Mouse (Mus musculus) layer of hippocampus, adult 9-11 months (tissue): ENCODE measurements around the gene Pax8.

Experiments used
- DNase-seq: peaks from one replicate; pipeline ENCODE4 v3.0.0; 2022

Gene Pax8

DNA sequence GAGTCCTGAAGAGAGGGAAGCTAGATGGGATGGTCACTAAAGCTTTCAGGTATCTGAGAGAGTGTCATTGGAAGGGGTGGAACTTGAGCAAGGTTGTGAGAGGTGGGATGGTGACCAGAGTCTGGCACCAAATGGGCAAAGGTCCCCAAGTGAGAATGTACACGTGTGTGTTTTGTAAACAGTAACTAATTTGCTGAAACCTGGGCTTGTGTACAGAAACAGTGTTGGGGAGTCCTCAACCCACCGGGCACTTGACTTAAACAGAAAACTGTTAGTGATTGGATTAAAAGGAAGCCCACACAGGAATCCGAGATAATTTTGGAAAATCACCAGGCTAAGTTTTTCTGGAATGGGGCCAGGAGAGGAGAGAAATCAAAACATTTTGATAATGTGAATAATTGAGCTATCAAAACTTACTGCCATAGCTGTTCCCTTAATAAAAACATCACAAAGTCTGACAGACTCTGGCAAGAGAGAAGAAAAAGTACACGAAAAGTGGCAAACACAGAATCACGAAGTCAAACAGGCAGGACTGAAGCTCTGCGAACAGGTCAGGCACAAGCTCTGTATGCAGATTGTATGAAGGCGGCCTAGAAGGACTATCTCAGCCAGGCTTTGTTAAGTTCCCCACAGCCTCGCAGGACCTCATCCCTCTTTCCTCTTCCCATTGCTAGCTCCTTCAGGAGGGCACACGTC is 15.1 kb downstream of the Pax8 start:
- DNase-seq, result no peak

DNA sequence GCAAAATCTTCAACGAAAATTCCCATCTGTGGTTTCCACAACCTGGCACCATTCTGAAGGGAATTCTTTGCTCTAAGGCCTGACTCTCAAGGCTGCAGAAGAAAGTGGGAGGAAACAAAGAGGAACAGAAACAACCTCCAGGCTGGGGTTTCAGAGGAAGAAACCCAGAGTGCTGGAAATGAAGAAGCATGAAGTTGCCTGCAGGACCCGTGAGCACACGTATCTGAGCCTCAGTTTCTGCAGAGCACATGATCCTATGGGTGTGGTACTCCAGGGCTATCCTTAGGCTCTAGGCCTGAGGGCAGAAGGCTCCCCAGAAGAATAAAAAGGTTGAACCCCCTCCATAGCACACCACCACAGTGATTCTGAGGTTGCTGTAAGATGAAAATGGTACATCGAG is 18.6 kb downstream of the Pax8 start:
- DNase-seq, result no peak

DNA sequence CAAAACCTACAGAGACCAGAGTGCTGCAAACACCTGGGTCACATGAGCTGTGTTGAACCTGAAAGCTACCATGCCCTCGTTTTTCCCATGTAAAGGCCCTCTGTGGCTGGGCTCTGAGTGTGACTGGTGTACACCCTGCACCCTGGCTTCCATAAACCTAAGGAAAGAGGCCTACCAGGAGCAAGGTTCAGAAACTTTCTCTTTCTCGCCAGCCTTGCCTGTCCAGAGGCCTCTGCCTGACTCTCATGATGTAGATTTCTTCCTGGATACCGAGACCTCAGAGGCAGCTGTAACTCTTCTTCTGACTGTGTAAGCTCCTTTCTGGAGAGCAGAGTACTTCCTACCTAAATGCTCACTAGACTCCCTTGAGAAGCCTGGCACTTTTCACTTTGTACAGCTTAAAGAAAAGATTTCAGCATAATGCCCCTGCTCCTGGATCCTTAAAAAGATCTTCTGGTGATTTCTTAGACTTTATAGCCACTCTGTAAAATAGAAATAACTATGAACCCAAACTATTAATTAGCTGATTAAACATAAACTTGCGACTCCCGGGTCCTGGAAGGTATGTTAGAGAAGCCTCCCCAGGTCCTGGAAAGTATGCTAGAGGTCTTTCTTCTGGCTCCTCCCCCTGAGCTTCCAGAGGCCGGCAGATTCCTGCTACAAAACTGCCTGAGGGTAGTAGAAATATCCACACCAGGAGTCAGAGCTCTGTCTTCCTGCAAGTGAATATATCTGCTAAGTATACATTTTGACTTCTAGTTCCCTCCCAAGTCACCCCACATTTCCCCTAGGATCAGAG is 20.1 kb downstream of the Pax8 start:
- DNase-seq, result no peak

DNA sequence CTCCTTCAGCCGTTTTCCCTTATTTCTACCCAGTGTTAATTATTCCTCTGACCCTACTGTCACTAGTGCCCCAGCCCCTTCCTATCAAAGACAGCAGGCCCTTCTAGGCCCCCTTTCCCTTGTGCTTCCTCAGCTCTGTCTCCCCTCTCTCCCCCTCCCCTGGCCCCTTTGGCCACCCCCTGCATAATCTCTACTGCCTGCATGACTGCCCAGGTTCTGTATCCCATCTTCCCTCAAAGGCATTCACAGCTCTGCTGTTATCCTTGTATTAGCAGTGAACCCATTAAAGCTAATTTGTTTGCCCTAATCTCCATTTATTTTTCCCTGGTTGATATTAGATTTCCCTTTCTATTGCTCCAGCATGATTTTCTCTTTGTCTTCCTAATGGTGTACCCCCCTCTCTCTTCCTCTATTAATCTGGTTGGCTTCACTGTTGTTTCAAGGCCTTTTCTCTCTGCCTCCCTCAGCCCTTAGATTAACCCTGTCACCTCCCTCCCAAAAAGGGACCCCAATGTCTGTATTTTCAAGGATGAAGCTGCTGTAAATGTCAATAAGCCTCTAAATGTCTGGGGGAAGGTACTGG is 20.9 kb downstream of the Pax8 start:
- no peak for DNase-seq

DNA sequence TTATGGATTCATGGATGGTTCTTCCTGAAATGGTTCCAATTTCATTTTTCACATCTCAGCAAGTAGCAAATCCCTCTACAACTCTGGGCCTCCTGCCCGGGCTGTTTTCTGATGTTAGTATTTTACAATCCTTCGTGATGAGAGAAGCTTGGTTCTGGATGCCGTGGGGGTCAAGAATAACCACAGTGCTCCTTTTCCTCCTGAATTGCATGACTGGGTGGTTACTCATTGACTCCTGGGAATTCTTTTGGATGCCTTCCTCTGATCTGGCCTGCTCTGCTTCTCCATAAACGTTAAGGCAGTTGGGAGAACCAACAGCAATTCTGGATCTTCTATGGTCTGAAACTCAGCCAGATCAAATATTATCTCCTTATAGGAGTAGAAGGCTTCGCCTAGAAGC is 22.2 kb downstream of the Pax8 start:
- DNase-seq, result no peak

DNA sequence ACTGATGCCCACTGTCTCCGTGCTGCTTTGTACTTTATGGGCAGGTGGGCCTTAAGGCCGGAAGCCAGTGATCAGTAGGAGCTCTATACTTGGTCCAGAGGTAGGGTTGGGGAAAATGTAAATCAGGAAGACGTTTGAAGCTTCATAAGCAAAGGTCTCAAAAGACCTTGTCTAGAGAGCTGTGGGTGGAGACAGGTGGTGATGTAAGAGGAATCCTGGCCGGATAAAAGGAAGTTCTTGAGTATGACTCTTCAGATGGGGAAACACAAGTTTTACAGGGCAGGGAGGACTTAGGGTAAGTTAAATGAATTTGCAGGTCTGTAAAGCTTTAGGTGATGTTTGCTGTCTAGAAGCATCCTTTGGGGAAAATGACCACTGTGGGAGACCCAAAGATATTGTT is 26.3 kb downstream of the Pax8 start:
- DNase-seq, result no peak

DNA sequence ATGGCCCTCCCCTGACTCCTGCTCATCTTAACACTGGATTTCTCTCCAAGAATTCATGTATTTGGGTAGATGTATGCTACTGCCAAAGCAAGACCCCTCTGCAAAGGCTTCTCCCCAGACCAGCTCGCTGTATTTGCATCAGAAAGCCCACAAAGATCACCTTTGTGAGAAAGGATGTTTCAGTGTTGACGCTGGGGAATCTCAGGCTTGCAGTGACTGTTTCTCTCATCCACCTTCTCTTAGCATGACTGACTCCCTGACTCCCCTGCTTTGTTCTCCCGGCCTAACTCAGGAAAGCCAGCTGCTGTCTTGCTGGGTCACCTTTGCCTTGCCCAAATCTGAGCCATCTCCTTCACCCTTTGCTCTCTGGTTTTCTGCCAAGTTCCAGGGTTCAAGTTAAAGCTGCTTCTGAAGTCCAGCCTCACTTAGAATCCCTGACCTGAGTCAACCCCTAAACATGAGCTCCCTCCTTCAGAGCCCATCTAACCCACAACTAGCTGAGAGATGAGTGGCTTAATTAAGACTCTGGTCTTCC is 32.1 kb downstream of the Pax8 start:
- no peak for DNase-seq

DNA sequence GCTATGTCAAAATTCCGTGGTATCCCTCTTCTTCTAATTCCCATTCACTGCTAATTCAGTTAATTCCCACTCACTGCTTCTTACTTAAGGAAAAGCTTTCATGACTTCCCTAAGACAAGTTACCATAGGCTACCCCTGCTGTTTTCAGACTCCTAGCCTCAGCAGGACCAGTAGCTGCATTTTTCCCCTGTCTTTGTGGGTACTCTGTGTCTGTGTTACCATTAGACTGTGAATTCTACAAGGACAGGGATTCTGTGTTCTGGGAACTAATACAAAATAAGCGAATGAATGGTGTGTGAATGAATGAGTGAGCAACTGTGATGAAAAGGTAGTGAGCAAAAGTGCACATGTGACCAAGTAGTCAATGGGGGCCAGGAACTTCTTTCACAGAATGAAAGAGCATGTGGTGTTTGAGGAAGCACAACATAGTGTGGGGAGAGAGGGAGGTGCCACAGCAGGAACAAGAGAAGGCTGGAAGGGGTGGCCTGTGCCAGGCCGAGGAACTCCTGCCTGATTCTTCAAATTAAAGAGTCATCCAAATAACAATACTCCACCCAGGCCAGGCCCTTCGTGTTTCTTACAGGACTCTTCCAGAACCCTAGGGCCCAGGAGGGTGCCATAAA is 33.0 kb downstream of the Pax8 start:
- DNase-seq, result no peak

DNA sequence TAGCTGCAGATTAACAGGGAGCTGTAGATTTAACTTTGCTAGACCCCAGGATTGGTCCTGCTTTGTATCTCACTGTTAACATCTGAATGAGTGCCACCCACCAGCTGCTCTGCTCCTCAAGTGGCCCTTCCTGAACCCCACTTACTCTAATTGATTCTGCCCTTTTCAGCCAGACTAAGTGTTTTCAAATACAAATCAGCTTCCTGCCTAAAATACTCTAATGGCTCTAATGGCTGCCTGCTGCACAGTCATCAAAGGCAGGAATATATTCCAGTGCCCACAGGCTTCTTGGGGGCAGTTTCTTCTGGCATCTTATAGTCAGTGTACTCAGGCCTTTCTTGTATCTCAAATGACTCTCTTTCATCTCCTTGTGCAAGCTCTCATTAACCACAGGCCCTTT is 33.5 kb downstream of the Pax8 start:
- no peak for DNase-seq

DNA sequence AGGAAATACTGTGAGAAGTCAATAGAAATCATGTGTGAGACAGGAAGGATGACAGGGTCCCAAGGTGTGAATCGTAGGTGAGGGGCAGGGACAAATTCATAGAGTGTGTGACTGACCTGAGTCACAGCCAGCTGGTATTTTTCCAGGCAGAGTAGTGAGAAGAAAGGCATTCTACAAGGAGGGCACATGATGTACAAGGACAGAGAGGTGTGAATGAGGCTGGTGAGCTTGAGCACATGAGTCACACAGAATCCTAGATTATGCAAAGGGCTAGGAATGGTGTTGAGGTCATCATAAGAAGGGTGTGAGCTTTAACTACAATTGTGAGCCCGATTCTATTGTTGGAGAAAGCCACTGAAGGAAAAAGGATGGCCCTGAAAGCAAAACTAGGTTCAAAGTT is 35.3 kb downstream of the Pax8 start:
- no peak for DNase-seq

DNA sequence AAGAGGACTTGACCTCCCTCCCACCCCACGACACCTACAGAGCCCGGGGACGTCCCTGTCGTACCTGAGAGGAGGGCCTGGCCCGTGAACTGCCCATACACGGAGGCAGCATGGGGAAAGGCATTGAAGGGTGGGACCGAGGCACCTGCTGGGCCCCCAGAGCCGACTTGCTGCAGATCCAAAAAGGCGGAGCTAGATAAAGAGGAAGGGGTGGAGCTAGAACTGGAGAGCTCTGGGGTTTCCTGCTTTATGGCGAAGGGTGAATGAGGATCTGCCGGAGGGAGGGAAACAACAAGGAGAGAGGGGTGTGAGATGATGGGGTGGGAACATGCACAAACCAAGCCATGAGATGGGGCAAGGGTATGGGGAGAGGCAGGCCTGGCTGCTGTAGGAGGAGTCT is 39.7 kb downstream of the Pax8 start:
- no peak for DNase-seq

DNA sequence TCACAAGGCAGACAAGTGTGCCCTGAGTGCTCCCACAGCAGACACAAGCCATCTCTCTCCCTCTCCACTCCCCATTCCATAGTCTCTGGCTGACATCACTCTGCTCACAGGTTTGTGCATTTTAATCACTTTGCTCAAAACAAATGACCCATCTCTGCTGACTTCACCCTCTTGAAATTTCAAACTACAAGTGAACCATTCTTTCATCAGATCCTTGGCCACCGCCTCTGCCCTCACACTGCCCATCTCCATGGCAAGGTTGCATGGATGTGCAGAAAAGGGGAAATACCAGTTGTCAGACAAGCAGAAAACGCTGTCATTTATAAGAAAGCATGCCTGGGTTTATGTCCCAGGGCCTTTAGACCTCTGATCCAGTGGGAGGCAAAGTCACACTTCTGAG is 40.7 kb downstream of the Pax8 start:
- no peak for DNase-seq

DNA sequence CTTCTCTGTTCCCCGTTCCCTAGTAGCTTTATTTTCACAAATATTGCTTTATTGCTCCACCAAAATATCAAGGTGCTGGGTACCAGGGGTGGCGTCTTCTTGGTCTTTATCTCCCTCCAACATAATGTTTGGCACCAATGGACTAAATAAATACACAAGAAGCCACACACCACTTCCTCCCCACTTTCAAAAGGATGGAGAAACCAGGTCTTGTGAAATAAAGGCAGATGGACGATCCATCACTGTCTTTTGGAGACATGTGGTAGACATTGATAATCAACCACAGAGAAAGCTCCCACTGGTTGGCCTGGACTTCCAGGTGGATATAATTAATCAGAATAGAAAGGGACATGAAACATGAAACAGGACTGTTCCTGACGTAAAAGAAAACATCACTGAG is 45.6 kb downstream of the Pax8 start:
- no peak for DNase-seq

DNA sequence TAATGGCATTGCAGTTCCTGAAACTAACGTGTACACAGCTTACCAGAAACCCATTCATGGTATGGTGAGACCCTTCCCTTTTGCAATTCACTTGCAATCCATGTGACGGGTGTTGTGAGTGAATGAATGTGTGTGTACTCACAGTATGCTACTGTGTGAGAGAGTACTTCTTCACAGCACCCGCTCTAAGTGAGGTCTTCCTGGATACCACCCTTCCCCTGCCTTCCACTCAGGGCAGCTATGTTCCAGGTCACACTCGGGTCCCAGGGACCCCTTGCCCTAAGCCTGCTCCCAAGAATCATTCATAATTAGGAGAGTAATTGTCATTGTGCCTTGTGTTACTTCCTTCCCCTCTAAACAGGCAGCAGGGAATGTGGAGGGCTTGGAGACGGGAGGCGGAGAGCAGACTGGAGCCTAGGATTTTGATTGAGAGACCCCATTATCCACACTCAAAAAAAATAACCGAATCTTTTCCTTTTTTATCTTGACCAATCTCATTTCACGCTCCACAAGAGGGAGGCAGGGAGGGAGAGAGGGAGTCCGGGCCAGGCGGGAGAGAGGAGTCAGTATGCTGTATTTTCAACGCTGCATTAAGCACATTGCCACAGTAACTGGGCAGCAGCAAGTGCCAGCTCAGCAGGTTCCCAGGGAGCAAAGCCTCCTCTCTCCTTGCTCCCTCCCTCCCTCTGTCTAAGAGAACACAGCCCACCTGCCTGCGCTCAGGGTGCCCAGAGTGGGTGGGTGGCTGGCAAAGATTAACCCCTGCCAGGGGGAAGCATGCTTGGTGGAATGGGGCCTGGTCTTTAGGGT is 47.3 kb downstream of the Pax8 start:
- DNase-seq, result no peak

DNA sequence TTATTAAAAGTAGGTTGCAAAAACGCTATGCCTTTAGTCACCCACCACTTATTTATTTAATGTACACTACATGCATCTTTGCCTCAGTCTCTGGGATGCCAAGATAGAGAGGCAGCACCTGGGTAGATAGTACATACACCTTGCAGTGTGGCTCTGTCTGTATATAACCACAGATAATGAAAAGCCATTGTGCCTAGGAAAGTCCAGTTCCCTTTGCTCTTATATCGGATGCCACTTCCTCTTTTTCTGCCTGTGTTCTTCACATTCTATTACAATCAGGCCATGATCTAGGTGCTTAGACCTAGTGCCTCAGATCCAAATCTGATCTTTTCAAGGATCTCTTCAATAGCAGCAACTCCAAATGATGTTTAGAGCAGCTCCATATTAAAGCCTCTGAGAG is 49.8 kb downstream of the Pax8 start:
- no peak for DNase-seq

DNA sequence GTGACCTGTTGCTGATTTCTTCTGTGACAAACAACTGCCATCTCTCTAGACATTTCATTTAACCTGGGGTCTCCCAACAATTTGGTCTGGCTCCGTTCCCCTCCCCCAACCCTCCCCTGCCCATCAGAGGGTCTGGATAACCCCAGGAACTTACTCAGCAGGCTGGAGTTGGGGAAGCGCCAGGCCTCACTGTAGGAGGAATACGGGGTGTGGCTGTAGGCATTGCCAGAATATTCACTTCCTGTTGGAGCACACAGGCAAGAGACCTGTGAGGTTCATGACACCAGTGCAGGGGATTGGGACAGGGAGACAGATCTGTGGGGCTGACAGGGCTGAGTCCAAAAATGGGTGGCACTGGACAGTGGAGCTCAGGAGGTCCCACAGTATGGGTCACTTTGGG is 52.6 kb downstream of the Pax8 start:
- no peak for DNase-seq

DNA sequence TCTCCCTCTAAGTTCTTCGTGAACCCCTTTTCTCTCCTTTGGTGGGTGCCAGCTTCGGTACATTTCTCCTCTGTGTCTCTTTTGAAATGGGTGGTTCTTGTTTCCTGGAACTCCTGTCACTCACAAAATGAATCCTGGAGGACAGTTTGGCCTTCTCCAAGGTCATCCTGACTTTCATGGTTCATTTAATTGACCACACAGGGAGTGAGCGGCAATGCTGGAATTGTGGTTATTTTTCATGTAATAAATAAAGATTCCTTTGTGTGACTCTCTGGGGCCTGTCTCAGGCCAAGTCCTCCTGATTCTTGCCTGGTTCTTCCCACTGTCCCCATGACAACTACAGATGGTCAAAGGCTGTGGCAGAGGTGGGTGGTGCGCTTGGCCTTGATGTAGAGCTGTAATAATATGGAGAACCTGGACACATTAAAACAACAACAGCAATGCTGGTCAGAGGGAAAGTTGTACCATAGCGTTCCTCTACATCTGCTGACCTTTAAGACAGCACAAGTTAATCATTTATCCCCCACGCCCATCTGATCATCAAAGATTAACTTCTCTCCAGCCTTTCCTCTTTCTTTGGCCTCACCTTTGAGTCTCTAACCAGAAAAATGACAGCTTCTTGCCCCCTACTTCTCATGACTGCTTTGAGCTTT is 54.1 kb downstream of the Pax8 start:
- no peak for DNase-seq

DNA sequence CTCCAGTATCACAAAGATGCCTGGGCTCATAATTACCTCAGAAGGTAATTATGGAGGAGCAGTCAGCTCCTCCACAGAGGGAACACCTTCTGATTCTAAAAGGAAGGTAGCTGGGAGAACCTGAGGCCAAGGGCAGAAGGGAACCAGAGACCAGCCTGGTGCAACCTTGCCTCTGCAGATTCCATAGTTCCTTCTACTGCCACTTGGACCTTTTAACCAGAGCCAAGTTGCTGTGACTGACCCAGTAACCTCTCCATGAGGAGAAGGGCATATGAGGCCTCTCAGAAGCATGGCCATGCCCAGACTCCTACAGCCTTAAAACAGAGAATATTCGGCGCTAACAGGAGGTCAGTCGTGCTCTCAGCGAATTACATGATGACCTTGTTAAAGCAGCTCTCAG is 57.8 kb downstream of the Pax8 start:
- DNase-seq, result no peak

DNA sequence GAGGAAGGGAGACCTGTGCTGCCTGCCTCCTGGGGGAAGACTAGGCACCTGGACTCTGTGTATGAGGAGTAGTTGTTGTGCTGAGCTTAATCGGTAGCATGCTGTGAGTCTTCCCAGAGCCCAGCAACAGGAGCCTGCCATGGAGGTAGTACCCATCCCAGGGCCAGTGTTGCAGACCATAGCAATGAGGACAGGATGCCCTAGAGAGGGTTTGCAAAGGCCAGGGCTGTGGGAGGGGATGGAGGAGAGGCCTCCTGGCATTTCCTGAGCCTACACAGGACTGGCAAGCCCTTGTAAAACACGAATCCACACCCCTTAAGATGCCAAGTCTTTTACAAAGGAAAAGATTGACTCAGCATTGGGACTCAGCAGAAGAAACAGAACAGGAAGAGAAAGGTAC is 58.3 kb downstream of the Pax8 start:
- DNase-seq, result no peak

DNA sequence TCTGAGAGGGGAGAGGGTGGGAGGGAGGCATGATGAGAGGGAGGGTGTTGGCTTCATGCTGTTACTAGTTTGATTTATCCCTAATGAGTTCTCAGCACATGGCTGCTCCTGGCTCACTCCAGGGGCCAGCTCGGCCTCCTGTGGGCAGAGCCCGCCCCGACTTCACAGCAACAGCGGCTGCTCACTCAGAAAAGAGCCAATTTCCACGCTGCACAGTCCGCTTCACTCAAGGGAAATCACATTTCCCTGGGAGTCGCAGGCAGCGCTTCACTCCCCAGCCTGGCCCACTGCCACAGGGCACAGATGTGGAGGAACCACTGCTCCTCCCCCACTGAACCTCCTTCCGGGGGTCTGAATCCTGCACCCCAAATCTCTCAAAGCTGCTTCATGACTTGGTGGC is 58.7 kb downstream of the Pax8 start:
- no peak for DNase-seq

DNA sequence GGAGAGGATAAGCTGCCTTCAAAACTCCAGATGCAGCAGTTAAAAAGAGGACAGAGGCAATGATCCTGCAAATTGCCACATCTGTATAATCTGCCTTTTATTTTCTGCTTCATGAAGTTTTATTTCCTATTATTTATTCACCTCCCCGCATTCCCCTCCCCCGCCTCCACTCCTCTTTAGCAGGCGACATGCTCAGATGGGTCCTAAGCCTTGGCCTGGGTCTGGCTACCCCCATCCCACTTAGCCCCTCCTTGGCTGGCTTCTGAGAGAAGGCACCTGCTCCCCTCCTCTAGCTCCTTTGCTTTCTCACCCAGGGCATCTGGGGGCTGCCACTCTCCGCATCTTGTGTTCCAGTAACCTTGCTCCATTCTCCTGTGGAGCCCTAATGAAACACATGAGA is 61.7 kb downstream of the Pax8 start:
- DNase-seq, result no peak

DNA sequence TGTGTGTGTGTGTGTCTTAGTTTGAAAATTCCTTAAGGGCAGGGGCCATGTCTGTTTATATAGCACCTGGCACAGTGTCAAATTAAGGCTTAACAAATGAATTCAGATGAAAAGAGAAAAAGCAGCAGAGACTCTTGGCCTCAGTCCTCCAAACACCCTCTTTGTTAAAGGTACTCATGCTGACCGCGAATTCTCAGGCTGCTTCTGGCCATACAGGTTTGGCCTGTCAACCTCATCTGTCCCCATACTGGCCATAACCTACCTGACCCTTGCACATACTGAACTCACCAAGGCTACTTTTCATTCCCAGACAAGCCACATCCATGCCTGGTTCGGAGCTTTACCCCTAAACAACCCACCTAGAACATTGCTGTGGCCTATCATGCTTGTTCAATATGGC is 62.2 kb downstream of the Pax8 start:
- DNase-seq, result no peak
